In the genomic region with DNA sequence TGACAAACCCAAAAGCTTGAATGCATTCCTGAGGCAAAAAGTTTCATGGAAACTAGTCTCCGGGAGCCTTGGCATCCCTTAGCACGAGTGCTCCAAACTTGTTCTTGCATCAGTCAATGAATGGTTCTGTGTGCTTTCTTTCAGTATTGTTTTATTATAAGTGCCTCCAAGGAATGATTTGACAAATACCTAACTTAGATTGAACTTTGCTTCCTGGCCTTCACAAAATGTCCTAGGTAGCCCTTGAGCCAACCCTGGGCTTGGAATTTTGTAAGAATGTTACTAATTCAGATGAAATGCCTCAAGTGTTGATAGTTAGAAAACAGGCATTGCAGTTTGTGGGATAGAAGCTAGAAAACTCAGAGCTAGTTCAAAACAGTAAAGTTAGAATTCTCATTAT, we compare ENCODE assay signal across 32 mouse cellular contexts. TPM values are rescaled to one million over a fixed set of nuclear protein-coding genes. Genes with fewer than 3 reads are reported as not detected.
A peak's percentile ranks its signal among the peaks of the same experiment; 100 is the strongest.
DNase-seq lines count a peak whose midpoint lies in the region; ATAC-seq and TF ChIP-seq lines count a peak whose summit lies in the region.
"Had no signal": no experiment of that assay in that cellular context is flagged by ENCODE, and none has a peak within 500 bp of the region (broad histone marks: within the 10 kb centered on the region; RNA-seq: fewer than 3 reads in every experiment).

No protein-coding gene starts in this region.

- TF ChIP-seq CTCF in liver, adult 2 months (IDR thresholded peaks at IDR 0.05; ENCODE audit: low read depth, low read length): no peak
- TF ChIP-seq CTCF in liver, postnatal 0 days (IDR thresholded peaks at IDR 0.05; ENCODE audit: low read depth): no peak

- no peak for ATAC-seq in kidney, embryonic 16.5 days (ENCODE audit: low FRiP score, low TSS enrichment)
- ATAC-seq in liver, postnatal 0 days: no peak
- ATAC-seq: activated CD4-positive, CD25-positive, alpha-beta regulatory T cell, adult 4 months; forebrain, embryonic 13.5 days; forebrain, embryonic 15.5 days; forebrain, postnatal 0 days; Patski had no signal

- H3K4me1 ChIP-seq in kidney, embryonic 16.5 days (ENCODE audit: insufficient read depth, low read length): no peaks in the 10 kb centered on the region
- H3K4me1 ChIP-seq in liver, adult 2 months (ENCODE audit: control insufficient read depth, insufficient read depth, low read length): no peaks in the 10 kb centered on the region
- no peaks in the 10 kb centered on the region for H3K4me1 ChIP-seq in liver, postnatal 0 days (ENCODE audit: insufficient read depth)
- H3K4me1 ChIP-seq: embryonic facial prominence, embryonic 13.5 days; embryonic facial prominence, embryonic 15.5 days; forebrain, embryonic 13.5 days; forebrain, embryonic 15.5 days had no signal

- H3K27me3 ChIP-seq in kidney, embryonic 16.5 days (ENCODE audit: insufficient read depth, low read length): no peaks in the 10 kb centered on the region
- H3K27me3 ChIP-seq in liver, adult 2 months (ENCODE audit: control insufficient read depth, insufficient read depth, low read length): no peaks in the 10 kb centered on the region
- H3K27me3 ChIP-seq in liver, postnatal 0 days (ENCODE audit: insufficient read depth, low read length): no peaks in the 10 kb centered on the region
- H3K27me3 ChIP-seq: embryonic facial prominence, embryonic 13.5 days; embryonic facial prominence, embryonic 15.5 days; forebrain, embryonic 13.5 days; forebrain, embryonic 15.5 days; Patski had no signal

- H3K36me3 ChIP-seq in kidney, embryonic 16.5 days (ENCODE audit: insufficient read depth, low read length): no peaks in the 10 kb centered on the region
- H3K36me3 ChIP-seq in liver, adult 2 months (ENCODE audit: control insufficient read depth, insufficient read depth, low read length): no peaks in the 10 kb centered on the region
- H3K36me3 ChIP-seq in liver, postnatal 0 days (replicated peaks; ENCODE audit: insufficient read depth, low read length): no peaks in the 10 kb centered on the region
- H3K36me3 ChIP-seq: embryonic facial prominence, embryonic 13.5 days; embryonic facial prominence, embryonic 15.5 days; forebrain, embryonic 15.5 days had no signal

- peak; percentile 12 for DNase-seq in kidney, adult 18-20 months
- DNase-seq in kidney, adult 8-10 months: peak; percentile 39 to 61
- DNase-seq in kidney, postnatal 10 days: no peak
- DNase-seq in liver, adult 2 months (ENCODE audit: extremely low read depth, low read depth, low spot score): peak; percentile 18
- no peak for DNase-seq in liver, postnatal 0 days
- peak; percentile 39 for DNase-seq in fibroblast of lung, adult 2 months (ENCODE audit: low read depth)
- DNase-seq in retina, embryonic 14.5 days (ENCODE audit: low spot score): no peak
- DNase-seq: adrenal gland, adult 8-10 months; adrenal gland, postnatal 14 days; adrenal gland, postnatal 36 days; cerebellum, adult 18-20 months; cerebellum, adult 8-10 months; cerebellum, adult 9-11 months; cerebellum, postnatal 14 days; cerebellum, postnatal 36 days; embryo, embryonic 11 days; forebrain, postnatal 0 days had no signal

- H3K4me3 ChIP-seq in kidney, embryonic 16.5 days (ENCODE audit: low read length): no peak overlapping the region
- H3K4me3 ChIP-seq in liver, adult 2 months (ENCODE audit: insufficient read depth, low read depth, low read length): no peak overlapping the region
- H3K4me3 ChIP-seq in liver, postnatal 0 days (ENCODE audit: low read depth, low read length): no peak overlapping the region
- H3K4me3 ChIP-seq: embryonic facial prominence, embryonic 13.5 days; embryonic facial prominence, embryonic 15.5 days; erythroblast, embryonic 14.5 days; forebrain, embryonic 13.5 days; forebrain, embryonic 15.5 days had no signal

- H3K9ac ChIP-seq in kidney, embryonic 16.5 days (replicated peaks; ENCODE audit: low read length): no peak overlapping the region
- H3K9ac ChIP-seq in liver, adult 2 months (ENCODE audit: low read depth, low read length): no peak overlapping the region
- H3K9ac ChIP-seq in liver, postnatal 0 days (replicated peaks): no peak overlapping the region
- H3K9ac ChIP-seq: embryonic facial prominence, embryonic 13.5 days; embryonic facial prominence, embryonic 15.5 days; forebrain, embryonic 13.5 days; forebrain, embryonic 15.5 days; forebrain, postnatal 0 days had no signal

- H3K27ac ChIP-seq in kidney, embryonic 16.5 days (ENCODE audit: low read length): no peak overlapping the region
- H3K27ac ChIP-seq in liver, adult 2 months (replicated peaks; ENCODE audit: insufficient read depth, low read depth, low read length): no peak overlapping the region
- H3K27ac ChIP-seq in liver, postnatal 0 days (ENCODE audit: low read depth): no peak overlapping the region
- H3K27ac ChIP-seq: embryonic facial prominence, embryonic 13.5 days; embryonic facial prominence, embryonic 15.5 days; forebrain, embryonic 13.5 days; forebrain, embryonic 15.5 days had no signal

- no peak for TF ChIP-seq POLR2A in liver, adult 2 months (IDR thresholded peaks at IDR 0.05; ENCODE audit: extremely low read depth, insufficient read depth, low read length)

- H3K9me3 ChIP-seq in kidney, embryonic 16.5 days (ENCODE audit: low read length): peaks cover 4% of the 10 kb centered on the region; the same call in 1 of the 2 replicates
- peaks cover 6% of the 10 kb centered on the region for H3K9me3 ChIP-seq in liver, postnatal 0 days (ENCODE audit: low read length)
- H3K9me3 ChIP-seq: embryonic facial prominence, embryonic 13.5 days; embryonic facial prominence, embryonic 15.5 days; forebrain, embryonic 13.5 days; forebrain, embryonic 15.5 days had no signal

- no peak for TF ChIP-seq EP300 in liver, postnatal 0 days (IDR thresholded peaks at IDR 0.05; ENCODE audit: low read depth)

- H3K79me2 ChIP-seq in liver, adult 2 months (ENCODE audit: control insufficient read depth, insufficient read depth, low read length): no peaks in the 10 kb centered on the region

- 94% methylated on average over 2 of the region's 2 CpGs for WGBS in kidney, embryonic 16.5 days
- WGBS in liver, adult 2 months: 80% methylated on average over 2 of the region's 2 CpGs
- WGBS in liver, postnatal 0 days (ENCODE audit: insufficient replicate concordance): 86% methylated on average over 2 of the region's 2 CpGs

- no peak overlapping the region for H3K4me2 ChIP-seq in kidney, embryonic 16.5 days (replicated peaks; ENCODE audit: low read depth, low read length)
- no peak overlapping the region for H3K4me2 ChIP-seq in liver, postnatal 0 days (ENCODE audit: low read depth, low read length)
- H3K4me2 ChIP-seq: embryonic facial prominence, embryonic 13.5 days; embryonic facial prominence, embryonic 15.5 days; forebrain, embryonic 13.5 days; forebrain, embryonic 15.5 days had no signal

RNA-seq across cellular contexts. Expression of a gene that starts 34.5 kb away (rescaled TPM):
- polyA plus RNA-seq in kidney, embryonic 16.5 days (2015; fragmentation: Nextera tagmentation; extraction: Ambion mirVana): not detected in 2 replicates
- total RNA-seq in liver, adult 2 months (2014; rRNA removed): 0.09 TPM in 1 of 2 replicates, not detected in the other
- polyA plus RNA-seq in liver, adult 2 months (2012; rRNA removed): not detected in 2 replicates
- not detected in 2 replicates for polyA plus RNA-seq in liver, postnatal 0 days (2015; fragmentation: Nextera tagmentation; extraction: Ambion mirVana)
- total RNA-seq: adrenal gland, adult 18-20 months; adrenal gland, adult 8-10 months; adrenal gland, postnatal 14 days; adrenal gland, postnatal 36 days; common myeloid progenitor, adult 5-6 weeks; ES-E14; MEL had no signal
- polyA plus RNA-seq: activated CD4-positive, CD25-positive, alpha-beta regulatory T cell, adult 4 months; C2C12; embryonic facial prominence, embryonic 11.5 days; embryonic facial prominence, embryonic 13.5 days; embryonic facial prominence, embryonic 15.5 days; erythroblast, embryonic 14.5 days; forebrain, embryonic 11.5 days; forebrain, embryonic 13.5 days; forebrain, embryonic 15.5 days; forebrain, postnatal 0 days had no signal

Comparison
In these comparisons a context has a peak if more than half of its experiments do, and no peak if none do; other contexts are left out.
1. DNase-seq: peak in kidney, adult 18-20 months (single experiment), kidney, adult 8-10 months (2 of 2), liver, adult 2 months (single experiment) and fibroblast of lung, adult 2 months (single experiment); none in kidney, postnatal 10 days (single experiment), liver, postnatal 0 days (single experiment) and retina, embryonic 14.5 days (single experiment).